Mouse (Mus musculus): ENCODE results near the gene Gm8439.

Gene Gm8439

DNA sequence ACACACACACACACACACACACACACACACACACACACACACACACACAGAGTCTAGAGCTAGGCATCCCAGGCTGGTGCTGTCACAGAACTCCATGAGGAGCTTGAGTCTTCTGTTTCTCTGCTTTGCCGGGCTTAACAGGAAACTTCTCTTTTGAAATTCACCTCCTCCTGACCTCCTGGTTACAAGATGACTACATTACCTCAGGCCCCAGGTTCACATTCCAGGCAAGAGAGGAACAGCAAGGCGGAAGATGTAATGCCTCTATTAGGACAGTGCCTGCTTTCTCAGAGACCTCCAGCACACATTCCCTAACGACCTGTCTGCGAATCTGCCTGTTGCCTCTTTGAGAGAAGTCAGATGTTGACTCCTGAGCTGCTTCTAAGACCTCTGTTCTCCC, at the start of gene Gm8439:
TSS of gene Gm8439 (plus strand) at position 301 of the 400 bp plus-strand sequence.
- POLR2A ChIA-PET, result interaction anchor here in 1 of 4 experiments (0.6 kb wide), 1 partner anchor 16 kb away, joined by 3 read pairs; no protein-coding TSS in a partner anchor
- CTCF ChIA-PET, result interaction anchor here in 3 of 4 experiments (0.5 to 3.6 kb wide), 4 partner anchors 93 to 291 kb away, joined by 3 to 52 read pairs (median 4); no protein-coding TSS in a partner anchor

DNA sequence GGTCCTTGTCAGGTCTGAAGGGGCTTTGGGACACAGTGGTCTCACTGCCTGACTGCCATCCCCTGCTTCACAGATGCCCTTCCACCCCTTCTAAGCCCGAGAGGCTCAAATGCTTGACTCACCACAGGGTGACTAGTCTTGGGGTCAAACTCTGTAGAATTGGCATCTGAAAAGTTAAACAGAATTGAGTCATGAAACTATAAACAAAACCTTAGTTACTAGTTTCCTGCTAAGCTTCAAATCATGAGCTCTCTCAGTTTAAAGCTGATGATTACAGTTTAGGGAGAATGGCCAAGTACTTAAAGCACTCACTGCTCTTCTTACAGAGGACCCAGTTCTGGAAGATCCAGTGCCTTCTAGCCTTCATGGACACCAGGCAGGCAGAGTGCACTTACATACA, 43.6 kb upstream of the Gm8439 start:
- CTCF ChIA-PET, result interaction anchor here in 1 of 4 experiments (0.6 kb wide), 1 partner anchor 440 kb away, joined by 3 read pairs; no protein-coding TSS in a partner anchor
- POLR2A ChIA-PET, result interaction anchor here in 3 of 4 experiments (0.6 to 4.3 kb wide), 9 partner anchors 8 to 138 kb away, joined by 3 to 15 read pairs (median 4); partner anchors contain the start of genes Ctps (in 2 of the 3) and Cited4 (in 1 of the 3)

DNA sequence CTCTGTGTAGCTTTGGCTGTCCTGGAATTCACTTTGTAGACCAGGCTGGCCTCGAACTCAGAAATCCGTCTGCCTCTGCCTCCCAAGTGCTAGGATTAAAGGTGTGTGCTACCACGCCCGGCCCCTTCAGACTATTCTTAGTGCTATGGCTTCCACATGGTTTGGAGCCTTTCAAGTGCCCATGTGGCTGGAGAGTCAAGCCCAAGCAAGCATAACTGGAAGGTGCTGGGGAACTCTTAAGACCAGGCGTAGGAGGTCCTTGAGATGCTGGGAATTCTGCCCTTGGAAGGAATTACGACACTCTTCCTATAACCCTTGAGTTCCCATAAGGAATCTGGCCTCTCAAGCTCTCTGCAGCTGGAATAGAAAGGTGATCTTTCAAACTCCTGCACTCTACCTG, 32.0 kb upstream of the Gm8439 start:
- ChIA-PET CTCF (no interaction called here), POLR2A (interaction anchor here in 1 of 4 experiments (2.2 to 3.7 kb wide), 3 partner anchors 11 to 13 kb away, joined by 4 to 29 read pairs (median 14); partner anchors contain the start of gene Ctps)

- CTCF ChIA-PET, result interaction anchor here in 1 of 4 experiments (1.5 kb wide), 1 partner anchor 24 kb away, joined by 3 read pairs; no protein-coding TSS in a partner anchor
- POLR2A ChIA-PET, result interaction anchor here in 2 of 4 experiments (0.6 to 4.3 kb wide), 4 partner anchors 10 to 101 kb away, joined by 3 to 19 read pairs (median 4); partner anchors contain the start of gene Cited4 (in 1 of the 2)
These were observed 22.8 kb upstream of the Gm8439 start for GRCm38 (mm10) chr4:120565726-120566125.

DNA sequence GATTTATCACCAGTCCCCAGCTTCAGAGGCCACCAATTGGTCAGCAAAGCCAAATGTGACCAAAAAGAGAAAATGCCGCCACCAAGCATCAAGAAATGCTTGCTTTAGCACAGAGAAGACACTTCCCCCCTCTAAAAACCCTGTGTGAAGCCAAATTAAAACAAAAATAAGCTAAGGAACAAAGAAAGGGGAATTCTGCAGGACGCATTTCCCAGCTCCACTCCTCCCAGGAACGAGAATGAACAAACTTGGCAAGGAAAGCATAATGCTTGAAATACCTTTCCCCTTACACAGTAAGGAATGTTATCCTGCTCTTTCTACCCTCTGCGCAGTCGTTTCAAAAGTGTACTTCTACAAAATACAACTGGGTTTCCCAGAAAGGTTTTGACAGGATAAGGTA, 20.5 kb upstream of the Gm8439 start:
- POLR2A ChIA-PET, result interaction anchor here in 2 of 4 experiments (3.2 to 4.8 kb wide), 3 partner anchors 10 to 100 kb away, joined by 23 to 70 read pairs (median 29); partner anchors contain the start of gene Cited4 (in 1 of the 2)
- CTCF ChIA-PET, result no interaction called here

DNA sequence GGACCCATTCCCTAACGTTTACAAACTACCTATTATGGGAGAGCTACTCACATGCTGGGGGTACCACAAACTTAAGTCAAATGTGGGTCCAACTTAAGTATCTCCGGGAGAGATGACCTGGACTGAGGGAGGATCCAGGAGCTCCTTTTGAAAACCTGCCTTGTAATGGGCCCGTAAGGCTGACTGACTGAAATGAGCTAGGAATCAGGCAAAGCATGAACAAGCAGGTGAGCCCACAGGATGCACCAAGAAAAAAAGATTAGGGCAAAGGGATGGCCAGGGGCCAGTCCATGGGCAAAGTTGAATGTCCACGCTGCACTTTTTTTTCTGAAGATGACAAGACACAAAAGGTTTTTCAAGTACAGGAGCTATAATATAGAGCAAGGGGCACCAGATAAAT, 19.5 kb upstream of the Gm8439 start:
- ChIA-PET CTCF (interaction anchor here in 2 of 4 experiments (1.1 to 2.8 kb wide), 7 partner anchors 12 to 460 kb away, joined by 3 to 9 read pairs (median 5); no protein-coding TSS in a partner anchor), POLR2A (interaction anchor here (0.6 to 4.8 kb wide), 70 partner anchors 8 to 1329 kb away, joined by 3 to 70 read pairs (median 4); partner anchors contain the start of genes Cited4 (in 3 of the 4), Exo5 (in 1 of the 4), Foxo6 (in 1 of the 4) and Slfnl1 (in 1 of the 4))

DNA sequence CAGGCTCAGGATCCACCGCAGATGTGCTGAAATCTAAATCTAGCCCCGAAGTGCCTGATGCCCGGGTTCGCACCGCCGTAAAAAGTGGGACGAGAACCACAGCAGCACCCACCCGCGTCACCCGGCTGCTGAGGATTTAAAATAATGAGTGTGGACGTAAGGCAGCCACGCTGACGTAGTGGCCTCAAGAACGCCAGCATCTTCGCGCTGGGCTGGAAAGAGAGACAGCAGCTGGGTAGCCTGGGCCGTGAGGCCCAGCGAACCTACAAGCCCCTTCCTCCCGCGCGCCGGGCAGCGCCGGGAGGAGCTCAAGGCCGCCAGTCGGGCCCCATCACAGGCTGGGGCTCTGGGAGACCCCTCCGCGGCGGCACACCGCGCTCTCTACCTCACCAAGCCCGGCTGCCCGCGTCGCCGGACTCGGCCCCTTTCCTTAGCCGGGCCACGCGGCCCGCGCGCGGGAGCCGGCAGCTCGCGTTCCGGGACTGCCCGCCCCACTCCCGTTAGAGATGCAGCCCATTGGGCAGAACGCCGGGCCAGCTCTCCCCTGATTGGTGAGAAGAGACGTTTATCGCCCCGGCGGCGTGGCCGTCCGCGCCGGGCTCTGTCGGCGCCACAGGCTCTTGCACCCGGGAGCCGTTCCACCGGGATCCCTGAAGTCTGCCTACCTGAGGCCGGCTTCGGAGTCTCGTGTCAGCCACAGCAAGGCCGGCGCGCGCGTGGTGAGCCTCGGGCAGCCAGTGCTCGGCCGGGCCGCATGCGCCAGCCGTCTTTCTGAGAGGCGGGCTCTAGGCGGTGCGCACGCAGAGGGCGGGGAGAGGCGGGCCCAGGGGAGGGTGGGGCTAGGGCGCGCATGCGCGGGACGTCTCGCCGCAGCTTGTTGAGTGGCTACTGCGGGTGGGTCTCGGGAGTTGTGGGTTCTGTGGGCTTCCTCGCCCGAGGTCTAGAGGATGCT, 18.8 kb upstream of the Gm8439 start, which contains the start of gene Ctps:
TSS of gene Ctps (minus strand) at position 791 of the 952 bp plus-strand sequence.
- CTCF ChIA-PET, result interaction anchor here in 3 of 4 experiments (0.8 to 2.8 kb wide), 10 partner anchors 11 to 459 kb away, joined by 3 to 9 read pairs (median 4); no protein-coding TSS in a partner anchor
- POLR2A ChIA-PET, result interaction anchor here (0.5 to 4.8 kb wide), 110 partner anchors 9 to 1330 kb away, joined by 3 to 70 read pairs (median 4); partner anchors contain the start of genes Cited4 (in 3 of the 4), Exo5 (in 3 of the 4), Foxo6 (in 1 of the 4) and Kcnq4 (in 1 of the 4)

GRCm38 (mm10) chr4:120570438-120571069, 18.0 kb upstream of the Gm8439 start:
- POLR2A ChIA-PET, result interaction anchor here (0.5 to 4.8 kb wide), 66 partner anchors 9 to 1250 kb away, joined by 3 to 70 read pairs (median 5); partner anchors contain the start of genes Cited4 (in 3 of the 4), Exo5 (in 3 of the 4), Foxo6 (in 1 of the 4) and Kcnq4 (in 1 of the 4)
- CTCF ChIA-PET, result interaction anchor here in 3 of 4 experiments (0.7 to 2.8 kb wide), 5 partner anchors 19 to 280 kb away, joined by 3 to 9 read pairs (median 5); no protein-coding TSS in a partner anchor

DNA sequence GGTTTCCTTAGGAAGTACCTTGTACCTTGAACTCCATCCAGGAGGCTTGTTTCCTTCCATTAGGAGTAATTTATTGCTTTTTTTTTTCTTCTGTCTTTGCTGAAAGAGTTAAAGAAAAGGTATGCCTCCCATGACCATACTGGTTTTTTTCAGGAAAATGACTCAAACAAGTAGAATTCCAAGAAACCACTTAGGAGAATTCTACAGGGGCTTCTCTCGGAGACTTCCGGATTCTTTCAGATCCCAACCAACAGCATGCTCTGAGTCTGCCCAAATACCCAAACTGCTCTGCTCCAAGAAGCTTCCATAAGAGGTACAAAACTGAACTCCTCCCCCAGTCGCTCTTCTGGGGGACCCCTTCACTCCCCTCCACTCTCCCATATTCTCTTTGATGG, 17.5 kb upstream of the Gm8439 start:
- POLR2A ChIA-PET, result interaction anchor here in 3 of 4 experiments (0.6 to 4.8 kb wide), 10 partner anchors 12 to 177 kb away, joined by 3 to 70 read pairs (median 6); partner anchors contain the start of gene Cited4 (in 2 of the 3)
- CTCF ChIA-PET, result interaction anchor here in 2 of 4 experiments (0.7 to 2.8 kb wide), 3 partner anchors 19 to 280 kb away, joined by 3 to 9 read pairs (median 9); no protein-coding TSS in a partner anchor

DNA sequence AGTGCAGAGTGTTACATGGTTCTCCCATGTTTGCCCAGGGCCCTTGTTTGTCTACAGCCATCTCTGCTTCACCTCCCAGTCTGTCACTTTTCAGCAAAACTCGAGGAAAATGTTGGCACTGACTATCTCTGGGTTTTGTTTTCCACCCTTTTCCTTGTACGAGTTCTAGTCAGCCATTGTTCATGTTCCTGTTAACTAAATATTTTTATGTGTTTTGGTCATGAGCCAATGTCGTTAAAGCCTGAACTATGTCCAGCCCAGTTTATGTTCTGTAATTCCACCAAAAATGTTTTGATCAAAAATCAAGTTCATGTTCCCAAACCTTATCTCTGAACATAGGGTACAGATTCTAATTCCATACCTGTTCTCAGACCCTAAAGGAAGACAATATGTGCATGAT, 16.9 kb upstream of the Gm8439 start:
- POLR2A ChIA-PET, result interaction anchor here in 2 of 4 experiments (0.6 to 4.8 kb wide), 2 partner anchors 96 to 105 kb away, joined by 6 to 70 read pairs; partner anchors contain the start of gene Cited4 (in 1 of the 2)
- CTCF ChIA-PET, result no interaction called here

GRCm38 (mm10) chr4:120580894-120581293, 7.7 kb upstream of the Gm8439 start:
- ChIA-PET POLR2A (interaction anchor here in 3 of 4 experiments (0.6 to 3.2 kb wide), 5 partner anchors 11 to 343 kb away, joined by 3 to 23 read pairs (median 4); partner anchors contain the start of gene Ctps (in 2 of the 3)), CTCF (interaction anchor here in 1 of 4 experiments (0.6 kb wide), 1 partner anchor 11 kb away, joined by 3 read pairs; the partner anchor contains the start of gene Ctps)

DNA sequence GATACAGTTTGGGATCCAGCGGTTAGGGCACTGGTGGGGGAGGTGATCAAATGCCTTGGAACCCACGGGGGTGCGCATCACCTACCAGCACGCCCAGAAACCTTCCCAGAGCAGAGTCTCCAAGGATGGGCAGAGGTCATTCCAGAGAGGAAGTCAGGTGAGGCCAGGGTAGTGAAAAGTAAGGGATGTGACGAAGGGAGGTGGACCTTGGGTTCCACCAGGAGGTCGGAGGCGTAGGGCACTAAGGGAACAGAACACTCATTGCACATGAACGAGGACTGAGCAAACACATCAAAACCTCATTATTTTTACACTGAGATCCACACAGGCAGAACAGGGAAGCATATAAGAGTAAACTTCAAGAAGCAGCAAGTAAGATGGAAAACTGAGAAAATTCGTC, 6.8 kb upstream of the Gm8439 start:
- POLR2A ChIA-PET, result interaction anchor here in 1 of 4 experiments (1.0 to 2.1 kb wide), 2 partner anchors 12 to 40 kb away, joined by 3 to 9 read pairs; partner anchors contain the start of gene Ctps
- CTCF ChIA-PET, result interaction anchor here in 1 of 4 experiments (0.9 kb wide), 1 partner anchor 101 kb away, joined by 3 read pairs; no protein-coding TSS in a partner anchor

- POLR2A ChIA-PET, result interaction anchor here in 1 of 4 experiments (0.6 kb wide), 1 partner anchor 95 kb away, joined by 4 read pairs; no protein-coding TSS in a partner anchor
These were observed 1.6 kb upstream of the Gm8439 start for GRCm38 (mm10) chr4:120586986-120587385.

DNA sequence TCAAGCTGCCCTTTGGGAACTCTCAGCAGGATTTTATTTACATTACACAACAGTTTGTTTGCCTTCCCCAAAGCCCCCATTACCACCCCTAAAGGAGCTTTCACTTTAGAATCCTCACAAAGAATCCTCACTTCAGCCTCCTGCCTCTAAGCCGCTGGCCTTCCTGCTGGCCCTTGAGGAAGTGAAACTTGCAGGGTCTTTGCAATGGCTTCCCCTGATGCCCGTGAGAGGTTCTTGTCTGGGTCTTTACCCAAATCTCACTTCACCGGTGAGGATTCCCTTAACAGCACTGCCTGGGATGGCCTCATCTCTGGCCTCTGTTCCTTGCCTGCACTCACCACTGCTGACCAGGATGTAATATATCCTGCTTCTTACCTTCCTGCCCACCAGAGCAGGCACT, 525 bp downstream of the Gm8439 start:
- POLR2A ChIA-PET, result interaction anchor here in 3 of 4 experiments (0.6 to 1.5 kb wide), 5 partner anchors 18 to 446 kb away, joined by 3 to 10 read pairs (median 3); partner anchors contain the start of genes Cited4 (in 1 of the 3) and Ctps (in 1 of the 3)
- CTCF ChIA-PET, result interaction anchor here (0.5 to 3.6 kb wide), 44 partner anchors 10 to 439 kb away, joined by 3 to 54 read pairs (median 4); partner anchors contain the start of genes Cited4 (in 1 of the 4), Ctps (in 1 of the 4), Exo5 (in 1 of the 4) and Kcnq4 (in 1 of the 4)

More at GRCm38 (mm10) chr4:120586986-120587385, 1.6 kb upstream of the Gm8439 start:
- CTCF ChIA-PET, result no interaction called here

DNA sequence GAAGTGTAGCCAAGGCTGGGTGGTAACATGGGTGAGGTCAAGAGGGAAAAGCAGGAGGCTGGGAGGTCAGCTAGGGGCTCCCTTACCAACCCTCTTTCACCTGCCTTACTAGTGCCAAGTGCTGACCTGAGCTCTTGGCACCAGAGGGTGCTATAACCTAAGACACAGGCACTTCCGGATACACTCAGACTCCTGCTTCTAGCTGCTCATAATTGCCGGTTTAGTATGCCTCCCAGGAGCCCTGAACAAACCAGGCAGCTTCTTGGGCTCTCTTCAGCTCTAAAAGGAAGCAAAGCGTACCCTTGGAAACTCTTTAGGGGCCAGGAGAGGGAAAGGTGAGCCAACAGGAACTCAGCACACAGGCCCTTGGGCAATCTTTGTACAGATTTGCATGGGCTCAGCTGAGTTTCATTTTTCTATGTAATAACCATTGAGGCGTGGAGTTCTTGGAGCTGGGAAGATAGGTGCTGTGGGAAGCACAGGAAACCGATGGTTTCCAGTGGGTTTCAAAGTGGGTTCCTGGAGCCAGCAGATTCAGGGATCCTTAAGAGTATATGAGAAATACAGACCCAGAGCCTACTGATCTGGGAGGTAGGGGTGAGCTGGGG, 1.4 kb downstream of the Gm8439 start:
- POLR2A ChIA-PET, result interaction anchor here in 3 of 4 experiments (0.6 to 1.7 kb wide), 9 partner anchors 19 to 445 kb away, joined by 3 to 10 read pairs (median 3); partner anchors contain the start of genes Cited4 (in 2 of the 3) and Ctps (in 2 of the 3)
- CTCF ChIA-PET, result interaction anchor here (0.6 to 3.6 kb wide), 54 partner anchors 9 to 439 kb away, joined by 3 to 54 read pairs (median 4); partner anchors contain the start of genes Cited4 (in 1 of the 4), Ctps (in 1 of the 4), Exo5 (in 1 of the 4) and Kcnq4 (in 1 of the 4)

- ChIA-PET POLR2A (interaction anchor here in 2 of 4 experiments (1.0 to 1.7 kb wide), 4 partner anchors 21 to 325 kb away, joined by 3 to 5 read pairs (median 3); partner anchors contain the start of genes Cited4 (in 1 of the 2) and Ctps (in 1 of the 2)), CTCF (interaction anchor here (0.6 to 3.6 kb wide), 11 partner anchors 8 to 404 kb away, joined by 3 to 54 read pairs (median 7); no protein-coding TSS in a partner anchor)
These were observed 2.4 kb downstream of the Gm8439 start for GRCm38 (mm10) chr4:120590973-120591372.

Data from embryonic stem cell, embryonic (primary cell).